Mouse (Mus musculus): ENCODE measurements around the gene Cadps2. TPM values are rescaled to one million over a fixed set of nuclear protein-coding genes. Genes with fewer than 3 reads are reported as not detected.

The Cadps2 gene
- polyA plus RNA-seq, 2 experiments, result 2.6 TPM

- Histone ChIP-seq H3K9ac (ENCODE audit: low read depth, low read length, severe bottlenecking) (no peak overlapping the region), H3K9me3 (ENCODE audit: control insufficient read depth, low read length) (no peaks in the 10 kb centered on the region), H3K4me2 (replicated peaks; ENCODE audit: low read depth, low read length, severe bottlenecking) (peak overlapping the region; percentile 3; the same call in 1 of the 2 replicates), H3K36me3 (ENCODE audit: control insufficient read depth, insufficient read depth, low read length) (no peaks in the 10 kb centered on the region), H3K4me3 (replicated peaks; ENCODE audit: low read length) (no peak overlapping the region), H3K27ac (replicated peaks; ENCODE audit: low read depth, low read length) (no peak overlapping the region), H3K4me1 (ENCODE audit: control insufficient read depth, insufficient read depth, low read length) (peaks cover 9% of the 10 kb centered on the region), H3K27me3 (ENCODE audit: control insufficient read depth, insufficient read depth, low read length) (no peaks in the 10 kb centered on the region)
- DNase-seq (ENCODE audit: low spot score), result no peak
- no peak for TF ChIP-seq POLR2A (IDR thresholded peaks at IDR 0.05; ENCODE audit: borderline replicate concordance, extremely low read depth, insufficient read depth, insufficient read length)
- WGBS, result 33% methylated on average over 1 of the region's 1 CpGs
- ATAC-seq (ENCODE audit: low FRiP score, low read depth), result no peak
Observed at GRCm38 (mm10) chr6:23383004-23383347, 456.2 kb downstream of the Cadps2 start.

- Histone ChIP-seq H3K9me3 (ENCODE audit: control insufficient read depth, low read length) (no peaks in the 10 kb centered on the region), H3K4me2 (replicated peaks; ENCODE audit: low read depth, low read length, severe bottlenecking) (peak overlapping the region; percentile 3), H3K9ac (ENCODE audit: low read depth, low read length, severe bottlenecking) (no peak overlapping the region), H3K4me3 (replicated peaks; ENCODE audit: low read length) (no peak overlapping the region), H3K27me3 (ENCODE audit: control insufficient read depth, insufficient read depth, low read length) (no peaks in the 10 kb centered on the region), H3K36me3 (ENCODE audit: control insufficient read depth, insufficient read depth, low read length) (no peaks in the 10 kb centered on the region), H3K27ac (replicated peaks; ENCODE audit: low read depth, low read length) (no peak overlapping the region), H3K4me1 (ENCODE audit: control insufficient read depth, insufficient read depth, low read length) (peaks cover 9% of the 10 kb centered on the region)
- DNase-seq (ENCODE audit: low spot score) (peak; percentile 31), ATAC-seq (ENCODE audit: low FRiP score, low read depth) (no peak; the same call in 1 of the 2 replicates)
- TF ChIP-seq POLR2A (IDR thresholded peaks at IDR 0.05; ENCODE audit: borderline replicate concordance, extremely low read depth, insufficient read depth, insufficient read length), result no peak
- 17% methylated on average over 12 of the region's 12 CpGs for WGBS
Observed at GRCm38 (mm10) chr6:23382283-23383003, 456.8 kb downstream of the Cadps2 start.

GRCm38 (mm10) chr6:23376327-23376726, 462.9 kb downstream of the Cadps2 start:
- no peaks in the 10 kb centered on the region for H3K4me1 ChIP-seq (ENCODE audit: control insufficient read depth, insufficient read depth, low read length)
- no peak overlapping the region for H3K4me3 ChIP-seq (replicated peaks; ENCODE audit: low read length)
- no peak for ATAC-seq (ENCODE audit: low FRiP score, low read depth)
- TF ChIP-seq POLR2A (IDR thresholded peaks at IDR 0.05; ENCODE audit: borderline replicate concordance, extremely low read depth, insufficient read depth, insufficient read length), result no peak
- H3K27me3 ChIP-seq (ENCODE audit: control insufficient read depth, insufficient read depth, low read length), result no peaks in the 10 kb centered on the region
- no peak overlapping the region for H3K27ac ChIP-seq (replicated peaks; ENCODE audit: low read depth, low read length)
- no peaks in the 10 kb centered on the region for H3K36me3 ChIP-seq (ENCODE audit: control insufficient read depth, insufficient read depth, low read length)
- WGBS, result 90% methylated on average over 7 of the region's 7 CpGs
- H3K9me3 ChIP-seq (ENCODE audit: control insufficient read depth, low read length), result no peaks in the 10 kb centered on the region
- H3K9ac ChIP-seq (ENCODE audit: low read depth, low read length, severe bottlenecking), result no peak overlapping the region
- DNase-seq (ENCODE audit: low spot score), result no peak
- no peak overlapping the region for H3K4me2 ChIP-seq (replicated peaks; ENCODE audit: low read depth, low read length, severe bottlenecking)

- no peaks in the 10 kb centered on the region for H3K27me3 ChIP-seq (ENCODE audit: control insufficient read depth, insufficient read depth, low read length)
- no peaks in the 10 kb centered on the region for H3K4me1 ChIP-seq (ENCODE audit: control insufficient read depth, insufficient read depth, low read length)
- no peaks in the 10 kb centered on the region for H3K36me3 ChIP-seq (ENCODE audit: control insufficient read depth, insufficient read depth, low read length)
- H3K9me3 ChIP-seq (ENCODE audit: control insufficient read depth, low read length), result no peaks in the 10 kb centered on the region
- H3K4me3 ChIP-seq (replicated peaks; ENCODE audit: low read length), result no peak overlapping the region
- no peak overlapping the region for H3K27ac ChIP-seq (replicated peaks; ENCODE audit: low read depth, low read length)
- no peak for TF ChIP-seq POLR2A (IDR thresholded peaks at IDR 0.05; ENCODE audit: borderline replicate concordance, extremely low read depth, insufficient read depth, insufficient read length)
- H3K4me2 ChIP-seq (replicated peaks; ENCODE audit: low read depth, low read length, severe bottlenecking), result no peak overlapping the region
- DNase-seq (ENCODE audit: low spot score) (no peak), ATAC-seq (ENCODE audit: low FRiP score, low read depth) (no peak)
- H3K9ac ChIP-seq (ENCODE audit: low read depth, low read length, severe bottlenecking), result no peak overlapping the region
- WGBS, result 65% methylated on average over 8 of the region's 8 CpGs
Observed at GRCm38 (mm10) chr6:23361842-23362451, 477.3 kb downstream of the Cadps2 start.

GRCm38 (mm10) chr6:23360596-23360995, 478.6 kb downstream of the Cadps2 start:
- no peak overlapping the region for H3K27ac ChIP-seq (replicated peaks; ENCODE audit: low read depth, low read length)
- no peak overlapping the region for H3K9ac ChIP-seq (ENCODE audit: low read depth, low read length, severe bottlenecking)
- no peaks in the 10 kb centered on the region for H3K27me3 ChIP-seq (ENCODE audit: control insufficient read depth, insufficient read depth, low read length)
- no peaks in the 10 kb centered on the region for H3K4me1 ChIP-seq (ENCODE audit: control insufficient read depth, insufficient read depth, low read length)
- no peak overlapping the region for H3K4me2 ChIP-seq (replicated peaks; ENCODE audit: low read depth, low read length, severe bottlenecking)
- TF ChIP-seq POLR2A (IDR thresholded peaks at IDR 0.05; ENCODE audit: borderline replicate concordance, extremely low read depth, insufficient read depth, insufficient read length), result no peak
- 71% methylated on average over 2 of the region's 2 CpGs for WGBS
- no peaks in the 10 kb centered on the region for H3K36me3 ChIP-seq (ENCODE audit: control insufficient read depth, insufficient read depth, low read length)
- no peaks in the 10 kb centered on the region for H3K9me3 ChIP-seq (ENCODE audit: control insufficient read depth, low read length)
- no peak for DNase-seq (ENCODE audit: low spot score)
- no peak overlapping the region for H3K4me3 ChIP-seq (replicated peaks; ENCODE audit: low read length)
- ATAC-seq (ENCODE audit: low FRiP score, low read depth), result no peak

Data from limb, embryonic 14.5 days (tissue).